Mouse (Mus musculus): ENCODE measurements around the gene Ddx39b. TPM values are rescaled to one million over a fixed set of nuclear protein-coding genes. Genes with fewer than 3 reads are reported as not detected.
"Not testable (repeated sequence)": the region's sequence is repeated elsewhere in the genome, so short reads cannot be mapped to it uniquely, and the experiment has no call there.

Gene Ddx39b
- polyA plus RNA-seq, 1 experiment from 2014 or later = 726 TPM

GRCm38 (mm10) chr17:35285431-35285830 lies 43.9 kb downstream of the Ddx39b start:
- DNase-seq (ENCODE audit: low spot score) = no peak
- H3K9me3 ChIP-seq = no peaks in the 10 kb centered on the region
- H3K4me1 ChIP-seq = no peaks in the 10 kb centered on the region
- no peaks in the 10 kb centered on the region for H3K36me3 ChIP-seq (replicated peaks)
- H3K27me3 ChIP-seq (replicated peaks; ENCODE audit: low read depth, poor library complexity, severe bottlenecking) = no peaks in the 10 kb centered on the region
- H3K27ac ChIP-seq (replicated peaks) = no peak overlapping the region
- no peak overlapping the region for H3K4me3 ChIP-seq

DNA sequence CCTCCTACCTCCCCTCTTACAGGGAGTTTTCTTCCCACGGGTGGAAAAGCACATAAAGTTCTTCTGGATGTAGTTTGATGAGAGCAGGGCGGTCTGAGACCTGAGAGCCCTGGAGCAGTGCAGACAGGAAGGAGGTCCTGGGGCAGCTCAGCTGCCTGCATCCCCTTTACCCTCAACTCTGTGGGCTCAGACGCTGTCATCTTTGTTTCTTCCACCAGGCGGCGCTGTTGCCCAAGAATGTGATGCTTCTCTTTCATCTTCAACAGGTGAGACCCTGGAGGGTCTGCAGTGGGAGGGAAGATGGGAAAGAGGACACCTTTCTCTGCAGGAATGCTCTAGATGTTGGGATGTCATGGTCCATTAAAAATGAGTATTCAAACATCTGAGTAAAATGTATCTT lies 54.2 kb downstream of the Ddx39b start:
- not testable (repeated sequence) for H3K4me3 ChIP-seq; H3K4me1 ChIP-seq; H3K27ac ChIP-seq (replicated peaks); H3K36me3 ChIP-seq (replicated peaks); H3K27me3 ChIP-seq (replicated peaks; ENCODE audit: low read depth, poor library complexity, severe bottlenecking); H3K9me3 ChIP-seq
- peak; percentile 59 for DNase-seq (ENCODE audit: low spot score)
- WGBS = 3% methylated on average over 5 of the region's 5 CpGs

- not testable (repeated sequence) for DNase-seq (ENCODE audit: low spot score); H3K27ac ChIP-seq (replicated peaks); H3K9me3 ChIP-seq; H3K36me3 ChIP-seq (replicated peaks); H3K4me3 ChIP-seq; H3K4me1 ChIP-seq; H3K27me3 ChIP-seq (replicated peaks; ENCODE audit: low read depth, poor library complexity, severe bottlenecking)
- WGBS = 89% methylated on average over 7 of the region's 7 CpGs
Observed at GRCm38 (mm10) chr17:35300261-35300945, 58.9 kb downstream of the Ddx39b start.

GRCm38 (mm10) chr17:35301645-35302258 lies 60.2 kb downstream of the Ddx39b start:
- Histone ChIP-seq H3K27ac (replicated peaks) (no peak overlapping the region), H3K9me3 (peaks cover 4% of the 10 kb centered on the region; the same call in 1 of the 2 replicates), H3K4me1 (no peaks in the 10 kb centered on the region), H3K36me3 (replicated peaks) (no peaks in the 10 kb centered on the region), H3K4me3 (peak overlapping the region; percentile 0; the same call in 1 of the 2 replicates), H3K27me3 (replicated peaks; ENCODE audit: low read depth, poor library complexity, severe bottlenecking) (0 out of 2 replicates have a peak, but pooled peaks cover 6% of the 10 kb centered on the region)
- DNase-seq (ENCODE audit: low spot score) = peak; percentile 84
- 27% methylated on average over 13 of the region's 13 CpGs for WGBS

GRCm38 (mm10) chr17:35303271-35303670 lies 61.7 kb downstream of the Ddx39b start:
- DNase-seq (ENCODE audit: low spot score) = no peak
- 77% methylated on average over 2 of the region's 2 CpGs for WGBS
- Histone ChIP-seq H3K36me3 (replicated peaks) (no peaks in the 10 kb centered on the region), H3K9me3 (peaks cover 4% of the 10 kb centered on the region; the same call in 1 of the 2 replicates), H3K27ac (replicated peaks) (no peak overlapping the region), H3K4me1 (no peaks in the 10 kb centered on the region), H3K4me3 (no peak overlapping the region), H3K27me3 (replicated peaks; ENCODE audit: low read depth, poor library complexity, severe bottlenecking) (0 out of 2 replicates have a peak, but pooled peaks cover 13% of the 10 kb centered on the region)

Small RNA genes within 50 kb of the gene (microRNA-seq; reads per million reads assigned to microRNA genes)
- gene Mir6973a (not detected), gene Mir6974 (not detected), gene Mir6975 (3.4 reads per million, percentile 4 among the genes with 10 or more reads in this experiment), gene Mir8094 (not detected)

Other genes with a start within 250 kb of the Ddx39b start
- gene Vars, start 240.8 kb upstream of the Ddx39b start, polyA plus RNA-seq (2016; fragmentation: Nextera tagmentation; extraction: Ambion mirVana) = 197 and 223 TPM in 2 replicates
- gene Vwa7, start 225.2 kb upstream of the Ddx39b start, polyA plus RNA-seq (2016; fragmentation: Nextera tagmentation; extraction: Ambion mirVana) = 0.18 and 0.21 TPM in 2 replicates
- gene Sapcd1, start 213.7 kb upstream of the Ddx39b start, polyA plus RNA-seq (2016; fragmentation: Nextera tagmentation; extraction: Ambion mirVana) = 4.2 and 5.6 TPM in 2 replicates
- 3.9 and 4.4 TPM in 2 replicates for gene Msh5, start 195.0 kb upstream of the Ddx39b start, polyA plus RNA-seq (2016; fragmentation: Nextera tagmentation; extraction: Ambion mirVana)
- 190 and 191 TPM in 2 replicates for gene Clic1, start 191.8 kb upstream of the Ddx39b start, polyA plus RNA-seq (2016; fragmentation: Nextera tagmentation; extraction: Ambion mirVana)
- gene Ddah2, start 182.7 kb upstream of the Ddx39b start, polyA plus RNA-seq (2016; fragmentation: Nextera tagmentation; extraction: Ambion mirVana) = 482 and 503 TPM in 2 replicates
- 0.31 and 0.35 TPM in 2 replicates for gene Ly6g6c, start 176.4 kb upstream of the Ddx39b start, polyA plus RNA-seq (2016; fragmentation: Nextera tagmentation; extraction: Ambion mirVana)
- 0.52 and 0.93 TPM in 2 replicates for gene Mpig6b, start 175.6 kb upstream of the Ddx39b start, polyA plus RNA-seq (2016; fragmentation: Nextera tagmentation; extraction: Ambion mirVana)
- 0.83 and 1.00 TPM in 2 replicates for gene Ly6g6e, start 164.8 kb upstream of the Ddx39b start, polyA plus RNA-seq (2016; fragmentation: Nextera tagmentation; extraction: Ambion mirVana)
- gene Ly6g6d, start 163.7 kb upstream of the Ddx39b start, polyA plus RNA-seq (2016; fragmentation: Nextera tagmentation; extraction: Ambion mirVana) = 1.3 TPM in 1 of 2 replicates, not detected in the other
- gene Ly6g6f, start 156.1 kb upstream of the Ddx39b start, polyA plus RNA-seq (2016; fragmentation: Nextera tagmentation; extraction: Ambion mirVana) = 0.51 and 0.62 TPM in 2 replicates
- gene Abhd16a, start 152.5 kb upstream of the Ddx39b start, polyA plus RNA-seq (2016; fragmentation: Nextera tagmentation; extraction: Ambion mirVana) = 59.4 and 60.0 TPM in 2 replicates
- gene Ly6g5c, start 133.5 kb upstream of the Ddx39b start, polyA plus RNA-seq (2016; fragmentation: Nextera tagmentation; extraction: Ambion mirVana) = not detected in 2 replicates
- 1.5 and 1.6 TPM in 2 replicates for gene Ly6g5b, start 126.3 kb upstream of the Ddx39b start, polyA plus RNA-seq (2016; fragmentation: Nextera tagmentation; extraction: Ambion mirVana)
- gene Gpank1, start 120.3 kb upstream of the Ddx39b start, polyA plus RNA-seq (2016; fragmentation: Nextera tagmentation; extraction: Ambion mirVana) = 32.5 and 33.3 TPM in 2 replicates
- 283 and 288 TPM in 2 replicates for gene Csnk2b, start 119.7 kb upstream of the Ddx39b start, polyA plus RNA-seq (2016; fragmentation: Nextera tagmentation; extraction: Ambion mirVana)
- 9.6 and 9.7 TPM in 2 replicates for gene D17H6S53E, start 115.4 kb upstream of the Ddx39b start, polyA plus RNA-seq (2016; fragmentation: Nextera tagmentation; extraction: Ambion mirVana)
- gene Apom, start 109.7 kb upstream of the Ddx39b start, polyA plus RNA-seq (2016; fragmentation: Nextera tagmentation; extraction: Ambion mirVana) = 0.40 and 0.69 TPM in 2 replicates
- 73.8 and 77.8 TPM in 2 replicates for gene Bag6, start 106.6 kb upstream of the Ddx39b start, polyA plus RNA-seq (2016; fragmentation: Nextera tagmentation; extraction: Ambion mirVana)
- gene Prrc2a, start 76.8 kb upstream of the Ddx39b start, polyA plus RNA-seq (2016; fragmentation: Nextera tagmentation; extraction: Ambion mirVana) = 203 and 205 TPM in 2 replicates
- gene Aif1, start 65.7 kb upstream of the Ddx39b start, polyA plus RNA-seq (2016; fragmentation: Nextera tagmentation; extraction: Ambion mirVana) = 2.9 and 3.9 TPM in 2 replicates
- 2.6 and 6.9 TPM in 2 replicates for gene Lst1, start 53.3 kb upstream of the Ddx39b start, polyA plus RNA-seq (2016; fragmentation: Nextera tagmentation; extraction: Ambion mirVana)
- 0.16 and 0.34 TPM in 2 replicates for gene Ltb, start 47.3 kb upstream of the Ddx39b start, polyA plus RNA-seq (2016; fragmentation: Nextera tagmentation; extraction: Ambion mirVana)
- gene Tnf, start 39.7 kb upstream of the Ddx39b start, polyA plus RNA-seq (2016; fragmentation: Nextera tagmentation; extraction: Ambion mirVana) = not detected in 2 replicates
- gene Lta, start 36.4 kb upstream of the Ddx39b start, polyA plus RNA-seq (2016; fragmentation: Nextera tagmentation; extraction: Ambion mirVana) = not detected in 2 replicates
- 0.33 and 0.40 TPM in 2 replicates for gene Gm16181, start 20.9 kb upstream of the Ddx39b start, polyA plus RNA-seq (2016; fragmentation: Nextera tagmentation; extraction: Ambion mirVana)
- gene Atp6v1g2, start 8.1 kb upstream of the Ddx39b start, polyA plus RNA-seq (2016; fragmentation: Nextera tagmentation; extraction: Ambion mirVana) = 5.2 and 5.6 TPM in 2 replicates
- 9.3 and 9.6 TPM in 2 replicates for gene Nfkbil1, start 6.0 kb upstream of the Ddx39b start, polyA plus RNA-seq (2016; fragmentation: Nextera tagmentation; extraction: Ambion mirVana)
- 30.3 and 32.9 TPM in 2 replicates for gene H2-D1, start 21.0 kb downstream of the Ddx39b start, polyA plus RNA-seq (2016; fragmentation: Nextera tagmentation; extraction: Ambion mirVana)
- not detected in 2 replicates for gene H2-Q1, start 78.7 kb downstream of the Ddx39b start, polyA plus RNA-seq (2016; fragmentation: Nextera tagmentation; extraction: Ambion mirVana)
- gene H2-Q2, start 100.5 kb downstream of the Ddx39b start, polyA plus RNA-seq (2016; fragmentation: Nextera tagmentation; extraction: Ambion mirVana) = 0.75 and 0.88 TPM in 2 replicates
- gene H2-Q4, start 137.9 kb downstream of the Ddx39b start, polyA plus RNA-seq (2016; fragmentation: Nextera tagmentation; extraction: Ambion mirVana) = 1.5 and 1.6 TPM in 2 replicates
- gene H2-Q6, start 183.1 kb downstream of the Ddx39b start, polyA plus RNA-seq (2016; fragmentation: Nextera tagmentation; extraction: Ambion mirVana) = 1.5 and 1.6 TPM in 2 replicates
- gene H2-Q7, start 197.4 kb downstream of the Ddx39b start, polyA plus RNA-seq (2016; fragmentation: Nextera tagmentation; extraction: Ambion mirVana) = 12.2 and 12.9 TPM in 2 replicates
- 0.39 and 0.57 TPM in 2 replicates for gene H2-Q10, start 228.3 kb downstream of the Ddx39b start, polyA plus RNA-seq (2016; fragmentation: Nextera tagmentation; extraction: Ambion mirVana)

Measured in embryonic facial prominence, embryonic 10.5 days (tissue).